Comparison of ENCODE assay signal across 15 mouse cellular contexts in genomic region chr10:87740323-87740722, GRCm38 (mm10).
DNase-seq lines count a peak whose midpoint lies in the region; ATAC-seq and TF ChIP-seq lines count a peak whose summit lies in the region.
"Had no signal": no experiment of that assay in that cellular context is flagged by ENCODE, and none has a peak within 500 bp of the region (broad histone marks: within the 10 kb centered on the region; RNA-seq: fewer than 3 reads in every experiment).

No protein-coding gene starts in this region.

- H3K9ac ChIP-seq in hindbrain, postnatal 0 days (replicated peaks; ENCODE audit: low read length), result no peak overlapping the region
- H3K9ac ChIP-seq in hindbrain, embryonic 11.5 days (ENCODE audit: low read depth, low read length), result no peak overlapping the region
- H3K9ac ChIP-seq in intestine, embryonic 16.5 days (ENCODE audit: low read depth, low read length), result no peak overlapping the region
- H3K9ac ChIP-seq: hindbrain, embryonic 12.5 days; kidney, embryonic 15.5 days; midbrain, embryonic 15.5 days had no signal

- no peak overlapping the region for H3K4me2 ChIP-seq in hindbrain, postnatal 0 days (ENCODE audit: low read depth, low read length)
- H3K4me2 ChIP-seq in hindbrain, embryonic 11.5 days (replicated peaks; ENCODE audit: low read depth, low read length), result no peak overlapping the region
- no peak overlapping the region for H3K4me2 ChIP-seq in intestine, embryonic 16.5 days (ENCODE audit: low read depth, low read length)
- H3K4me2 ChIP-seq: hindbrain, embryonic 12.5 days; kidney, embryonic 15.5 days; midbrain, embryonic 15.5 days had no signal

- DNase-seq in hindbrain, postnatal 0 days (ENCODE audit: low spot score), result peak; percentile 5
- no peak for DNase-seq in hindbrain, embryonic 11.5 days (ENCODE audit: low spot score)
- peak; percentile 5 for DNase-seq in brain, adult 2 months (ENCODE audit: low read depth, low spot score)
- DNase-seq in gastrocnemius, postnatal 14 days, result peak; percentile 59
- no peak for DNase-seq in embryo, embryonic 10.5 days (ENCODE audit: low spot score)
- DNase-seq in natural killer cell, adult 2 months (ENCODE audit: low spot score in 2 of 2), result no peak
- DNase-seq: B cell, adult 2 months; cerebellum, postnatal 25 days had no signal

- H3K4me1 ChIP-seq in hindbrain, postnatal 0 days (ENCODE audit: insufficient read depth, low read length), result no peaks in the 10 kb centered on the region
- no peaks in the 10 kb centered on the region for H3K4me1 ChIP-seq in hindbrain, embryonic 11.5 days (replicated peaks; ENCODE audit: control insufficient read depth, insufficient read depth, low read length)
- no peaks in the 10 kb centered on the region for H3K4me1 ChIP-seq in intestine, embryonic 16.5 days (ENCODE audit: control insufficient read depth, insufficient read depth, low read length)
- H3K4me1 ChIP-seq: hindbrain, embryonic 12.5 days; kidney, embryonic 15.5 days; midbrain, embryonic 15.5 days had no signal

- no peak for TF ChIP-seq CTCF in hindbrain, postnatal 0 days (IDR thresholded peaks at IDR 0.05; ENCODE audit: low read depth)

- no peaks in the 10 kb centered on the region for H3K9me3 ChIP-seq in hindbrain, postnatal 0 days (ENCODE audit: low read length)
- H3K9me3 ChIP-seq in hindbrain, embryonic 11.5 days (ENCODE audit: control insufficient read depth, low read length), result no peaks in the 10 kb centered on the region
- no peaks in the 10 kb centered on the region for H3K9me3 ChIP-seq in intestine, embryonic 16.5 days (ENCODE audit: control insufficient read depth, low read length)
- H3K9me3 ChIP-seq: hindbrain, embryonic 12.5 days; kidney, embryonic 15.5 days; midbrain, embryonic 15.5 days had no signal

- WGBS in hindbrain, postnatal 0 days, result 71% methylated on average over 8 of the region's 8 CpGs
- 77% methylated on average over 8 of the region's 8 CpGs for WGBS in hindbrain, embryonic 11.5 days
- 60% methylated on average over 8 of the region's 8 CpGs for WGBS in intestine, embryonic 16.5 days

- H3K27ac ChIP-seq in hindbrain, postnatal 0 days, result no peak overlapping the region
- no peak overlapping the region for H3K27ac ChIP-seq in hindbrain, embryonic 11.5 days (ENCODE audit: low read depth, low read length)
- peak overlapping the region; percentile 6 for H3K27ac ChIP-seq in intestine, embryonic 16.5 days (ENCODE audit: low read length)
- H3K27ac ChIP-seq: hindbrain, embryonic 12.5 days; kidney, embryonic 15.5 days; macrophage; midbrain, embryonic 15.5 days had no signal

- intact Hi-C loops in gastrocnemius, postnatal 14 days (cut with DNase I; ENCODE audit: low total_unique reads), result no loop called here

- no peak for ATAC-seq in hindbrain, postnatal 0 days
- ATAC-seq in hindbrain, embryonic 11.5 days (ENCODE audit: low FRiP score), result no peak
- peak; percentile 66 for ATAC-seq in intestine, embryonic 16.5 days
- ATAC-seq in monocyte, adult 5-6 weeks (replicated peaks; ENCODE audit: insufficient number of reproducible peaks, low FRiP score, low TSS enrichment, poor library complexity, severe bottlenecking), result no peak
- ATAC-seq: midbrain, embryonic 15.5 days had no signal

- no peaks in the 10 kb centered on the region for H3K27me3 ChIP-seq in hindbrain, postnatal 0 days (ENCODE audit: insufficient read depth, low read length)
- H3K27me3 ChIP-seq in hindbrain, embryonic 11.5 days (ENCODE audit: control insufficient read depth, insufficient read depth, low read length), result no peaks in the 10 kb centered on the region
- H3K27me3 ChIP-seq in intestine, embryonic 16.5 days (replicated peaks; ENCODE audit: control insufficient read depth, insufficient read depth, low read length), result no peaks in the 10 kb centered on the region
- H3K27me3 ChIP-seq: hindbrain, embryonic 12.5 days; kidney, embryonic 15.5 days; midbrain, embryonic 15.5 days had no signal

- H3K36me3 ChIP-seq in hindbrain, postnatal 0 days (ENCODE audit: insufficient read depth, low read length), result no peaks in the 10 kb centered on the region
- H3K36me3 ChIP-seq in hindbrain, embryonic 11.5 days (ENCODE audit: control insufficient read depth, insufficient read depth, low read length), result no peaks in the 10 kb centered on the region
- no peaks in the 10 kb centered on the region for H3K36me3 ChIP-seq in intestine, embryonic 16.5 days (ENCODE audit: control insufficient read depth, insufficient read depth, low read length)
- H3K36me3 ChIP-seq: hindbrain, embryonic 12.5 days; kidney, embryonic 15.5 days; midbrain, embryonic 15.5 days had no signal

- no peak overlapping the region for H3K4me3 ChIP-seq in hindbrain, postnatal 0 days (ENCODE audit: low read length)
- H3K4me3 ChIP-seq in hindbrain, embryonic 11.5 days (ENCODE audit: low read depth, low read length), result no peak overlapping the region
- H3K4me3 ChIP-seq in intestine, embryonic 16.5 days (ENCODE audit: low read length), result no peak overlapping the region
- H3K4me3 ChIP-seq: erythroblast, embryonic 14.5 days; hindbrain, embryonic 12.5 days; kidney, embryonic 15.5 days; midbrain, embryonic 15.5 days had no signal

Comparison
In these comparisons a context has a peak if more than half of its experiments do, and no peak if none do; other contexts are left out.
1. DNase-seq: peak in hindbrain, postnatal 0 days (single experiment), brain, adult 2 months (single experiment) and gastrocnemius, postnatal 14 days (single experiment); none in hindbrain, embryonic 11.5 days (single experiment), embryo, embryonic 10.5 days (single experiment) and natural killer cell, adult 2 months (0 of 2).